Mouse (Mus musculus): ENCODE measurements at regions not wholly inside any gene's neighbourhood (a gene's known extent, or its start where the extent isn't known, plus 50 kb on each side); places are given as distances from the start of the nearest gene placed in this dataset.

DNA sequence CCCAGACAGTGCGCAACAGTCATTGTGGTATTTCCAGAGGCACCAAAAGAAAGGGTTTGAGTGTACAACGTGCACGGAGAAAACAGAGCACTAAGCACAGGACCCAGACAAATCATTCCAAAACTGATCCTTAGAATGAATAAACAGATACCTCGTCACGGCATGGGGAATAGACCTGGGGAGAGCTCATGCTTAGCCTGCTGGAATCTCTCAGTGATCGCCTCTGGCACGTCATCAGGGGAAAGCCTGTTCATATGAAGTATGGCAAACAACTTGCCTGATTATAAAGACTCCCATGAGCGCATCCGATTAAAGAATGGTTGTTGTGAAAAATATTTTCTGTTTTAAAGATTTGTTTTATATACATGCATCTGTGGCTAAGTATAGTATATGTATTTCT lies 86.9 kb upstream of the Dapk1 start:
- 77% methylated on average over 9 of the region's 9 CpGs for WGBS (ENCODE audit: insufficient replicate concordance)

DNA sequence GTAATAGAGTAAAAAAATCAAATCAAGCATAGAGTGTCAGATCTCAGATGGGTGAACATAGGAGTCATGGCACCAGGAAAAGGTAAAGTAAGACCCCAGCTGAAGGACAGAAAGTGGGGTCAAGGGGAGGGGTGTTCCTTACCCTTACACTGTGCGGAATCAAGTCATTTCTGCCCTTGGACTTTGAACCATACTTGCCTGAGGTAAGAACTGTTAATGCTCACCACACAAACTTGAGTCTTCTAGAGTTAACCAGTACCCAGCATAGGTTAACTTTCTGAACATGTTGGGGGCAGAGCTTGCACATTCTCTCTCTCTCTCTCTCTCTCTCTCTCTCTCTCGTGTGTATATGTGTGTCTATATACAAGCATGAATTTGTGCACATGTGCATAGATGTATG lies 83.7 kb upstream of the Dapk1 start:
- Histone ChIP-seq H3K4me2 (no peak overlapping the region), H3K4me1 (no peaks in the 10 kb centered on the region), H3K27me3 (replicated peaks) (no peaks in the 10 kb centered on the region), H3K4me3 (no peak overlapping the region), H3K9ac (no peak overlapping the region), H3K9me3 (replicated peaks) (no peaks in the 10 kb centered on the region), H3K36me3 (no peaks in the 10 kb centered on the region), H3K27ac (no peak overlapping the region)
- 43% methylated on average over 2 of the region's 2 CpGs for WGBS (ENCODE audit: insufficient replicate concordance)
- no peak for ATAC-seq

More for the DNA sequence above, 86.9 kb upstream of the Dapk1 start:
- no peaks in the 10 kb centered on the region for H3K4me1 ChIP-seq
- no peak overlapping the region for H3K4me3 ChIP-seq
- H3K27me3 ChIP-seq (replicated peaks): no peaks in the 10 kb centered on the region
- no peak overlapping the region for H3K27ac ChIP-seq
- H3K9me3 ChIP-seq (replicated peaks): no peaks in the 10 kb centered on the region
- no peaks in the 10 kb centered on the region for H3K36me3 ChIP-seq
- no peak overlapping the region for H3K9ac ChIP-seq
- H3K4me2 ChIP-seq: no peak overlapping the region
- ATAC-seq: no peak

DNA sequence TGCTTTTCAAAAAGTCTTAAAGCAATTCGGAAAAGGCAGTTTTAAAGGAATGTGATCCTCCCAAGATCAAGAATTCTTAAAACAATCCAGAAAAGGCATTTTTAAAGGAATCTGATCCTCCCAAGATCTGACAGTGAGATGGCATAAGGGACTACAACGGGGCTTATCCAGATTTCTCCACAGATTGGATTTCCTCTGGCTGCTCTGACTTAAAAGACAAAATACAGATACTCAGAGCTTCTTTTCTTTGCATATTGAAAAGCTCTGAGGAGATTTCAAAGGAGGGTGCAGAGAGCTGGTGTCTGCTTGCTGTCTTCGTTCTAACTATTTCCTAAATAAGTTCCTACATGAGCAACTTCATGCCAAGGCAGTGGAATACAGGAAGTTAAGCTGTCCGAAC lies 82.0 kb upstream of the Dapk1 start:
- no peak for ATAC-seq

DNA sequence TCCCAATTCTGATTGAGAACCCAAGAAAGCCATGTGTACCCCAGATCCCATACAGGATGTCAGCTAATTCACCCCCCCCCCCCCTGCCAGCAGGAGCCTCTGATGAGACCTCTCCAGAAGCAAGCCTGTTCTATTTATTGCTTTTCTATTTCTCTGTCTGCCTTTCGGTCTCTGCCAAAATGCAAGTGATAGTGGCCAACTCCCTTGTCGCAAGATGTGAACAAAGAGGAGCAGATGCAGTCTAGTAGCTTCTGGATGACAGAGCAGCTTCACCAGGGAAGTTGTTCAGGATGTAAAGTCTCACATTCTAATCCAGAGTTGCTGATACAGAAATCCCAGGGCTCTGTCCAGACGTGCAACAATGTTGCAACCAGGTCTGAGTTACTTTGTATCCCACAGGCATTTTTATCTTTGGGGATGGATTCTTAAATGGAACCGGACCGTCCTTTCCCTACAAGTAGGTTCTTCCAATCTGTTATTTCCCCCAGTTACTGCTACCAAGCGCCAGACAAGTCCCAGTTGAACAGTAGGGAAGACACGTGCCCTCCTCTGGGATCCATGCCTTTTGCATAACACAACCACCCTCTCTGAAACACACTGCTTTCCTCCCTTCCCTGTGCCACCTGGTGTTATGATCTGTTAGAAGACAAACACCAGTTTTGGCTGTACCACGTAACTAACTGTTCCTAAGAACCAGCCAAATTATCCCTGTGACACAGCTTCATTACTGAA lies 78.9 kb upstream of the Dapk1 start:
- no peak for ATAC-seq
- Histone ChIP-seq H3K9ac (no peak overlapping the region), H3K27me3 (replicated peaks) (no peaks in the 10 kb centered on the region), H3K27ac (no peak overlapping the region), H3K9me3 (replicated peaks) (no peaks in the 10 kb centered on the region), H3K4me1 (no peaks in the 10 kb centered on the region), H3K4me2 (no peak overlapping the region), H3K4me3 (no peak overlapping the region), H3K36me3 (no peaks in the 10 kb centered on the region)
- WGBS (ENCODE audit: insufficient replicate concordance): 67% methylated on average over 8 of the region's 8 CpGs

More for the DNA sequence above, 82.0 kb upstream of the Dapk1 start:
- H3K27ac ChIP-seq: no peak overlapping the region
- H3K4me3 ChIP-seq: no peak overlapping the region
- H3K27me3 ChIP-seq (replicated peaks): no peaks in the 10 kb centered on the region
- no peak overlapping the region for H3K9ac ChIP-seq
- H3K4me2 ChIP-seq: no peak overlapping the region
- no peaks in the 10 kb centered on the region for H3K4me1 ChIP-seq
- H3K9me3 ChIP-seq (replicated peaks): no peaks in the 10 kb centered on the region
- 34% methylated on average over 4 of the region's 4 CpGs for WGBS (ENCODE audit: insufficient replicate concordance)
- H3K36me3 ChIP-seq: no peaks in the 10 kb centered on the region

DNA sequence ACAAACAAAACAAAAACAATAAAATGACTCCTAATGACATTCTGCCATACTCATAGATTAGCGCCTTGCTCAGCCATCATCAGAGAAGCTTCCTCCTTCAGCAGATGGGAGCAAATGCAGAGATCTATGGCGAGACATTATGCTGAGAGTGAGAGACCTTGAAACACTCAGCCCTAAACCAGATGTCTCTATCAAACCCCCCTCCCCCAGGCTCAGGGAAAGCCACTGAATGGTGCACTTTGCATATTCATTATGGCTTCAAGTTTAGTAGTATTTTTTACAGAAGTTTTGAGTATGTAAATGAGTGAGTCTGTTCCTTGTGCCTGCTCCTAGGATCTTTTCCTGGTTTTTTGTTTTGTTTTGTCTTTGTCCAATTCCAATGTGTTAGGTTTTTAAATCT lies 73.9 kb upstream of the Dapk1 start:
- Histone ChIP-seq H3K4me2 (no peak overlapping the region), H3K4me1 (0 out of 2 replicates have a peak, but pooled peaks cover 3% of the 10 kb centered on the region), H3K9me3 (replicated peaks) (no peaks in the 10 kb centered on the region), H3K27me3 (replicated peaks) (no peaks in the 10 kb centered on the region), H3K9ac (no peak overlapping the region), H3K4me3 (no peak overlapping the region), H3K27ac (no peak overlapping the region), H3K36me3 (no peaks in the 10 kb centered on the region)
- no peak for ATAC-seq
- 59% methylated on average over 2 of the region's 2 CpGs for WGBS (ENCODE audit: insufficient replicate concordance)

DNA sequence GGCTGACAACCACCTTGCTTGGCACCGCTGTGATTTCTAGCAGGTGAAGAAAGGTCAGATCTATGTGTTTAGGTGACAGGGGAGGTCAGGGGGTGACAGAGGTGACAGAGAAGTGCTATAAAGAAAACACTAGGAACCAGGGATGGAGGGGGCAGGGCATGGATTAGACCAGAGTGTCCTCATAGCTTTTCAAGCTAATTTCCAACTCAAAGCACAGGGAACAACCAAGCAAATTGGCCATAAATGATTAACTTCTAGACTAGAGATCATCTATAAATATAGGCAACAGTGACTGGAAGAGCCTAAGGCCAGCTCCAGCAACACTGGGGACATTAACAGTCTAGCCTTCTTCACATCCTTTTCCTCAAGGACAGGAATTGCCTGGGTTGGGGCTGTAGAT lies 72.9 kb upstream of the Dapk1 start:
- H3K36me3 ChIP-seq: no peaks in the 10 kb centered on the region
- no peaks in the 10 kb centered on the region for H3K27me3 ChIP-seq (replicated peaks)
- H3K27ac ChIP-seq: no peak overlapping the region
- peak; percentile 65 for ATAC-seq
- WGBS (ENCODE audit: insufficient replicate concordance): 56% methylated on average over 1 of the region's 1 CpGs
- H3K9me3 ChIP-seq (replicated peaks): no peaks in the 10 kb centered on the region
- no peak overlapping the region for H3K4me2 ChIP-seq
- no peak overlapping the region for H3K9ac ChIP-seq
- no peak overlapping the region for H3K4me3 ChIP-seq
- H3K4me1 ChIP-seq: peaks cover 5% of the 10 kb centered on the region; the same call in 1 of the 2 replicates

DNA sequence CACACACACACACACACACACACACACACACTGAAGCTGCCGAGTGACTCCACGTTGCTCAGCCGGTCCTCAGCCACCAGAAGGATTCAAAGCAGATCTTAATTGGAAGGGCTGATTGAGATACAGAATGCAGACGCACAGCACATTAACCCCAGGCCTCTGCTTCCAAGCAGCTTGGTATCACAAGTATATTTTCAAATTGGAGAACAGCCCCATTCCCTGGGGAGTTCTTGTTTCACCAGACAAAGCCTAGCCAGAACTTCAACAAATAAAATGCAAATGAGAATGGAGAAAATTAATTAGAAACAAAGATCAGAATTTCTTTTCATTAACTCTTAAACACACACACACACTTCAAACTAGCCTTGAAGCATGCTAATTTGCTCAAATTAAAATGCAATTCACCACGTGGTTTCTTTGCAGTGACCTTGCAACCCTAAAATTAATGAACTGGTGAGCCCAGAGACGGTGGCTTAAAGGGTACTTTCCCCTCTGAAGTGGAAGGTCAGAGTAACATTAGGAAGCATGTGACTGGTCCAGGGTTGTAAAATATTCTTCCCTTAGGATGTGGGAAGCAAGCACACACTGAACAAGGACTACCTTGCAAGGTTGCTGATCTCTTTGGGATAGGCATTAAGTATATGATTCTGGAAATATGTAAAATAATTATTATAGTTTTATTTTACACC lies 72.2 kb upstream of the Dapk1 start:
- no peak overlapping the region for H3K4me2 ChIP-seq
- ATAC-seq: no peak

DNA sequence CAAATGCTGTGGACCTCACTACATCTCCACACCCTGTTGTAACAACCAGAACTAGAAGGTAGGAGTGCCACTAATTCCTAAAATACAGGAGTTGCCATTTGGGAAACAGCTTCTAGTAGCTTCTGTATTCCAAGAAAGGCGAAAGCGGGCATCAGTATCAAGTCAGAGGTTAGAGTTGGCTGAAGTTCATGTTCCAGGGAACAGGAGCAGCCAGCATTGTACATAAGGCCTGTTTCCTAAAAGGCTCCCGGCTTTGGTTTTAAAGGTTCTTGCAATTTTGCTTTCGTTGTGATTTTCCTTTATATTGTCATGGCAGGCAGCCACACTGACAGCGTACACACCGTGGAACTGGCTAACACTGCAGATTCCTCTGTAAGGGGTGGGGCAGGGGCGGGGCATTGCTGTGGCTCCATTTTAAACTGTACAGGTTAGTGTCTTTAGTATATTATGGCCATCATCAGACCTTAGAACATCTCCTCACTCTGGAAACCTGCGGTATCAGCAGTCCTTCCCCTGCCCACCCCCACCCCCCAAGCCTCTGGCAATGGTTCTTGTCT lies 67.8 kb upstream of the Dapk1 start:
- no peak for ATAC-seq
- H3K27ac ChIP-seq: no peak overlapping the region

More for the DNA sequence above, 72.2 kb upstream of the Dapk1 start:
- H3K9me3 ChIP-seq (replicated peaks): no peaks in the 10 kb centered on the region
- no peaks in the 10 kb centered on the region for H3K36me3 ChIP-seq
- H3K27me3 ChIP-seq (replicated peaks): no peaks in the 10 kb centered on the region
- H3K27ac ChIP-seq: no peak overlapping the region
- no peak overlapping the region for H3K4me3 ChIP-seq
- WGBS (ENCODE audit: insufficient replicate concordance): 44% methylated on average over 6 of the region's 6 CpGs
- peaks cover 12% of the 10 kb centered on the region for H3K4me1 ChIP-seq
- no peak overlapping the region for H3K9ac ChIP-seq

DNA sequence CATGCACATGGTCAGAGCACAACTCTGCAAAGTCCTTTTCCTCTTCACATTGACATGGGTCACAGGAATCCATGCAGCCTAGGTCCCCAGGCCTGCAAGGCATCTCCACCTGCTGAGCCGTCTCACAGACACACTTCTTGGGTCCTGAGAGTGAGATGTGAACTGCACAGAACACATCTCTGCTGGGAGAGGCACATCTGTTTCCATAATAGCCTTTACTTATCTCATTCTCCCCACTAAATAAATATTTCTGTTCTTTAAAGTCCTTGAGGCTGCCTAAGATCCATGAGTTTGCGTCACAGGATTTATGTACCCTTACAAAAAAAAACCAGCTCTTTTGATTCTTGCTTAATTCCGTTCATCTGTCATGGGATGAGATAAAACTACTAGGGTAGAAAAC lies 67.2 kb upstream of the Dapk1 start:
- Histone ChIP-seq H3K9me3 (replicated peaks) (no peaks in the 10 kb centered on the region), H3K4me3 (no peak overlapping the region), H3K4me1 (peaks cover 11% of the 10 kb centered on the region), H3K4me2 (no peak overlapping the region), H3K36me3 (no peaks in the 10 kb centered on the region), H3K27ac (no peak overlapping the region), H3K27me3 (replicated peaks) (no peaks in the 10 kb centered on the region), H3K9ac (no peak overlapping the region)
- no peak for ATAC-seq
- WGBS (ENCODE audit: insufficient replicate concordance): 58% methylated on average over 3 of the region's 3 CpGs

More for the DNA sequence above, 67.8 kb upstream of the Dapk1 start:
- Histone ChIP-seq H3K36me3 (no peaks in the 10 kb centered on the region), H3K4me2 (no peak overlapping the region), H3K4me3 (no peak overlapping the region), H3K4me1 (peaks cover 12% of the 10 kb centered on the region), H3K27me3 (replicated peaks) (no peaks in the 10 kb centered on the region), H3K9ac (no peak overlapping the region), H3K9me3 (replicated peaks) (no peaks in the 10 kb centered on the region)
- WGBS (ENCODE audit: insufficient replicate concordance): 67% methylated on average over 8 of the region's 8 CpGs

DNA sequence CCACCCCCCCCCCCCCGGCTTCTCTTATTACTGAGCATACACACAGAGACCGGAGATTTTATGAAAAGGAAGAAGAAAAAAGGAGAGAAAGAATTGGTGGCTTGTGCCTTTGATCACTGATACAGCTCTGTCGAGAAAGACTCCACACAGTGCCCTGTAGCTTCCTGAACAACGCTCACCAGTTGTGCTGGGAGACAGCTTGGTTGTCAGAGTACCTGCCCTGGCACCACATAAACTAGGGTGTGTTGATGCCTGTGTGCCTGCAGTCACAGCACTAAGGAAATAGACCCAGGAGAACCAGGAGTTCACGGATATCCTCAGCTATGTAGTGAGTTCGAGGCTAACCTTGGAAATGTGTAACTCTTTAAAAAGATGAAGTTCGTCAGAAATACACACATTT lies 66.7 kb upstream of the Dapk1 start:
- ATAC-seq: no peak
- Histone ChIP-seq H3K4me1 (peaks cover 16% of the 10 kb centered on the region), H3K36me3 (no peaks in the 10 kb centered on the region), H3K4me2 (no peak overlapping the region), H3K27ac (no peak overlapping the region), H3K4me3 (no peak overlapping the region), H3K27me3 (replicated peaks) (no peaks in the 10 kb centered on the region), H3K9ac (no peak overlapping the region), H3K9me3 (replicated peaks) (no peaks in the 10 kb centered on the region)
- 67% methylated on average over 7 of the region's 7 CpGs for WGBS (ENCODE audit: insufficient replicate concordance)

DNA sequence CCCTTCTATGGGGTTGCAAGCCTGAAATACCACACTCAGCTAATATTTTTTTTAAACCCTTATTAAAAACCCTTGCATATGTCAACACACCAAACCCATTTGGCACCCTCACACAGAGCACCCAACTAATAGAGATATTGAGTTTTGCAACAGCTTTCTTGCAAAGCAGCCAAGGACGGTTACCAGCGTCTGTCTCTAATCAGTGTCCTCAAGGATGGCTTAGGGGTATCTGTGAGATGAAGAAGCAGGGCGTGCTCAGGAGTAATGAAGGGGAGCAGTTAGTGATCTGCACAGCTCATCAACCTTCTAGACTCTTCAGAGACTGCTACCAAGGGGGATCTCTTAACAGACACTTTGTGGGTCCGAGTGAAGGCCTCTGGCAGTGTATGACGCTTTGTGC lies 65.0 kb upstream of the Dapk1 start:
- Histone ChIP-seq H3K9ac (no peak overlapping the region), H3K27me3 (replicated peaks) (no peaks in the 10 kb centered on the region), H3K9me3 (replicated peaks) (no peaks in the 10 kb centered on the region), H3K4me1 (peaks cover 30% of the 10 kb centered on the region), H3K36me3 (no peaks in the 10 kb centered on the region), H3K4me3 (no peak overlapping the region), H3K27ac (no peak overlapping the region), H3K4me2 (no peak overlapping the region)
- no peak for ATAC-seq
- WGBS (ENCODE audit: insufficient replicate concordance): 58% methylated on average over 5 of the region's 5 CpGs

DNA sequence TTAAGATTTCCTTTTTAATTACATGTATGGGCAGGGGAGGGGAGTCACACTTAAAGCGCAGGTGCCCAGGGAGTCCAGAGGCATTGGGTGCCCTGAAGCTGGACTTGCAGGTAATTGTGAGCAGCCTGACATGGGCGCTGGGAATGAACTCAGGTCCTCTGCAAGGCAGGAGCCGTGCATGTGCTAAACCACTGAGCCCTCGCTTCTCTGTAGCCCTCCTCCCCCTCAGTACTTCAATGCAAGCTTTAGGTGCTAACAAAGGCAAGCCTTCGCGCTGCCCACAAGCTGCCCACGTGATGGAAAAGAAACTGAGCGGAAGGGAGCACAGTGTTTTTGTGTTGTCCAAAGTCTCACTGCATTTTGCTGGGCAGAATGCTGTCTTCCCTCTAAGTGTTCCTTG lies 63.6 kb upstream of the Dapk1 start:
- no peak for ATAC-seq
- H3K4me2 ChIP-seq: no peak overlapping the region
- 63% methylated on average over 8 of the region's 8 CpGs for WGBS (ENCODE audit: insufficient replicate concordance)

More for the DNA sequence above, 63.6 kb upstream of the Dapk1 start:
- Histone ChIP-seq H3K9me3 (replicated peaks) (no peaks in the 10 kb centered on the region), H3K27ac (no peak overlapping the region), H3K27me3 (replicated peaks) (no peaks in the 10 kb centered on the region), H3K36me3 (no peaks in the 10 kb centered on the region), H3K4me3 (no peak overlapping the region), H3K4me1 (peaks cover 38% of the 10 kb centered on the region), H3K9ac (no peak overlapping the region)

All from liver, embryonic 12.5 days (tissue).